In the genomic region with DNA sequence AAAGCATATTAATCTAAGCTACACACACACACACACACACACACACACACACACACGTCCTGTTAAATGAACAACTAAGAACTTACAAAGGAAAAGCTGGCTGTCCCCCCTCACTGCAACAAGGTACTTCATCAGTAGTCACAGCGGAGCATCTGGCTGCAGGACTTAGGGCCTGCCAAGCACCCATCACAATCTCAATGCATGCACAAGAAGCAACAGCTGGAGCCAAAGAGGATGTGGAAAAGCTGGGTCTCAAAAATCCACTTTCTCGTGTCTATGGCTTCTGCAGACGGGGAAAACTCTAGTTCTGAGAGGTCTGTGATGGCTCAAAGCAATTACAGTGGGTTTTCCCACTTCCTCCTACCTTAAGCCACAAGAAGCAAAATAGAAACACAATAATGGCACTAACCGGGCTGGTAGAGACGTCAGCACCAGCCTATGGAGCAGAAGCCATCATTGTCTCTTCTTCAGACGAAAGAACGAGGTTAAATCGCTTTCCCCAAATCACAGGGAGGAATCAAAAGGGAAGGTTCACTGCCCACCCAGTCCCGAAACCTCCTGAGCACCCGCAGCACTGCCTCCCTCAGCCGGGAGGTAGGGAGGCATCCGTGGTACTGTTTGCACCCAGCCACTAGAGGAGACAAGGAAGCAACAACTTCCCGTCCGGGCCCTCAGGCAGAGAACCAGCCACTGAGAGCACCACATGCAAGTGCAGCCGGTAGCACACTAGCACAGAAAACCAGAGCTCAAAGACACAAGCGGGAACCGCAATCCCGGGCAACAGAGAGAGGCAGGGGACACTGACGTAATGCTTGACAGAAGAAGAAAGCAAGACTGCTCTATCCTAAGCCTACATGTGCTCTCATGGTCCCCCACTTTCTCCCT, we compare ENCODE assay signal across 10 mouse cellular contexts. TPM values are rescaled to one million over a fixed set of nuclear protein-coding genes. Genes with fewer than 3 reads are reported as not detected.
DNase-seq lines count a peak whose midpoint lies in the region; ATAC-seq and TF ChIP-seq lines count a peak whose summit lies in the region.
"Had no signal": no experiment of that assay in that cellular context is flagged by ENCODE, and none has a peak within 500 bp of the region (broad histone marks: within the 10 kb centered on the region; RNA-seq: fewer than 3 reads in every experiment).

No protein-coding gene starts in this region.

- H3K4me3 ChIP-seq in liver, adult 2 months (ENCODE audit: insufficient read depth, low read depth, low read length): no peak overlapping the region
- no peak overlapping the region for H3K4me3 ChIP-seq in liver, embryonic 11.5 days (ENCODE audit: low read depth, low read length)
- H3K4me3 ChIP-seq in ES-E14 (ENCODE audit: insufficient read depth in 1 of 2, low read depth in 1 of 2, low read length in 2 of 2, poor library complexity in 1 of 2, severe bottlenecking in 1 of 2): no peak overlapping the region
- no peak overlapping the region for H3K4me3 ChIP-seq in stomach, embryonic 16.5 days (replicated peaks; ENCODE audit: low read length)

- H3K4me1 ChIP-seq in liver, adult 2 months (ENCODE audit: control insufficient read depth, insufficient read depth, low read length): peaks cover 8% of the 10 kb centered on the region
- H3K4me1 ChIP-seq in liver, embryonic 11.5 days (replicated peaks; ENCODE audit: control insufficient read depth, insufficient read depth, low read length): peaks cover 15% of the 10 kb centered on the region; the same call in 1 of the 2 replicates
- peaks cover 2 to 14% of the 10 kb centered on the region in 2 experiments; a peak in 3 of 4 replicates for H3K4me1 ChIP-seq in ES-E14 (ENCODE audit: control insufficient read depth in 2 of 2, insufficient read depth in 2 of 2, low read length in 2 of 2, poor library complexity in 1 of 2)
- peaks cover 14% of the 10 kb centered on the region for H3K4me1 ChIP-seq in stomach, embryonic 16.5 days (ENCODE audit: control insufficient read depth, insufficient read depth, low read length)

- peak; percentile 8 for DNase-seq in liver, adult 2 months (ENCODE audit: extremely low read depth, low read depth, low spot score)
- no peak for DNase-seq in liver, embryonic 11.5 days (ENCODE audit: low spot score)
- DNase-seq in ES-E14 (ENCODE audit: low read depth, low spot score): no peak
- DNase-seq in induced T-regulatory cell, adult 2 months (ENCODE audit: low read depth): peak; percentile 74
- no peak for DNase-seq in adrenal gland, adult 2 months
- no peak for DNase-seq in left cerebral cortex, adult 8-10 months (ENCODE audit: low spot score in 2 of 2)
- no peak for DNase-seq in frontal cortex, postnatal 25 days (ENCODE audit: low spot score in 2 of 2)
- DNase-seq: kidney, postnatal 4 days; right cerebral cortex, postnatal 4 days had no signal

- H3K79me2 ChIP-seq in liver, adult 2 months (ENCODE audit: control insufficient read depth, insufficient read depth, low read length): peaks cover 21% of the 10 kb centered on the region; the same call in 1 of the 2 replicates

- no peaks in the 10 kb centered on the region for H3K9me3 ChIP-seq in liver, embryonic 11.5 days (ENCODE audit: control insufficient read depth, low read length)
- no peaks in the 10 kb centered on the region for H3K9me3 ChIP-seq in ES-E14 (ENCODE audit: control insufficient read depth, insufficient read depth, low read depth, low read length)
- no peaks in the 10 kb centered on the region for H3K9me3 ChIP-seq in stomach, embryonic 16.5 days (replicated peaks; ENCODE audit: control insufficient read depth, low read length)

- no peaks in the 10 kb centered on the region for H3K27me3 ChIP-seq in liver, adult 2 months (ENCODE audit: control insufficient read depth, insufficient read depth, low read length)
- H3K27me3 ChIP-seq in liver, embryonic 11.5 days (replicated peaks; ENCODE audit: control insufficient read depth, insufficient read depth, low read length): no peaks in the 10 kb centered on the region
- no peaks in the 10 kb centered on the region for H3K27me3 ChIP-seq in stomach, embryonic 16.5 days (ENCODE audit: control insufficient read depth, insufficient read depth, low read length)

- no peaks in the 10 kb centered on the region for H3K36me3 ChIP-seq in liver, adult 2 months (ENCODE audit: control insufficient read depth, insufficient read depth, low read length)
- no peaks in the 10 kb centered on the region for H3K36me3 ChIP-seq in liver, embryonic 11.5 days (ENCODE audit: control insufficient read depth, insufficient read depth, low read length)
- no peaks in the 10 kb centered on the region for H3K36me3 ChIP-seq in ES-E14 (ENCODE audit: control insufficient read depth, insufficient read depth, low read length, poor library complexity, severe bottlenecking)
- no peaks in the 10 kb centered on the region for H3K36me3 ChIP-seq in stomach, embryonic 16.5 days (ENCODE audit: control insufficient read depth, insufficient read depth, low read length)

- no peak for ATAC-seq in liver, embryonic 11.5 days (replicated peaks; ENCODE audit: low FRiP score)
- ATAC-seq in stomach, embryonic 16.5 days (ENCODE audit: insufficient read depth, low FRiP score): no peak

- H3K9ac ChIP-seq in liver, adult 2 months (ENCODE audit: low read depth, low read length): no peak overlapping the region
- H3K9ac ChIP-seq in liver, embryonic 11.5 days (ENCODE audit: low read depth, low read length): no peak overlapping the region
- peak overlapping the region; percentile 23; the same call in 1 of the 2 replicates for H3K9ac ChIP-seq in ES-E14 (ENCODE audit: insufficient read depth, low read depth, low read length, poor library complexity, severe bottlenecking)
- no peak overlapping the region for H3K9ac ChIP-seq in stomach, embryonic 16.5 days (ENCODE audit: low read length)

- no peak overlapping the region for H3K4me2 ChIP-seq in liver, embryonic 11.5 days
- H3K4me2 ChIP-seq in stomach, embryonic 16.5 days (ENCODE audit: low read depth, low read length): no peak overlapping the region

- in situ Hi-C loops in ES-E14 (cut with MboI; ENCODE audit: low sequenced_read_pairs in 2 of 2, unreplicated experiment in 2 of 2): no loop called here

- H3K27ac ChIP-seq in liver, adult 2 months (replicated peaks; ENCODE audit: insufficient read depth, low read depth, low read length): no peak overlapping the region
- no peak overlapping the region for H3K27ac ChIP-seq in liver, embryonic 11.5 days (ENCODE audit: low read depth, low read length)
- H3K27ac ChIP-seq in ES-E14 (ENCODE audit: insufficient read depth, low read depth, low read length, poor library complexity, severe bottlenecking): no peak overlapping the region
- peak overlapping the region; percentile 19; the same call in 1 of the 2 replicates for H3K27ac ChIP-seq in stomach, embryonic 16.5 days (ENCODE audit: low read length)

- no peak for TF ChIP-seq POLR2A in liver, adult 2 months (IDR thresholded peaks at IDR 0.05; ENCODE audit: extremely low read depth, insufficient read depth, low read length)

- 77% methylated on average over 20 of the region's 20 CpGs for WGBS in liver, adult 2 months
- 60% methylated on average over 20 of the region's 20 CpGs for WGBS in liver, embryonic 11.5 days
- WGBS in stomach, embryonic 16.5 days: 69% methylated on average over 20 of the region's 20 CpGs

- TF ChIP-seq CTCF in liver, adult 2 months (IDR thresholded peaks at IDR 0.05; ENCODE audit: low read depth, low read length): no peak

TF ChIP-seq in ES-E14, 5 proteins besides CTCF, POLR2A, EP300 and RAD21:
- TF ChIP-seq CHD2 (IDR thresholded peaks at IDR 0.05; ENCODE audit: low read depth, low read length): no peak
- TF ChIP-seq HCFC1 (IDR thresholded peaks at IDR 0.05; ENCODE audit: borderline replicate concordance, insufficient read depth, low read length): no peak
- TF ChIP-seq ZNF384 (IDR thresholded peaks at IDR 0.05; ENCODE audit: low read depth, low read length): no peak

RNA-seq across cellular contexts. Expression of a gene that starts 11.1 kb away (rescaled TPM):
- 19.2 and 26.5 TPM in 2 replicates for total RNA-seq in liver, adult 2 months (2014; rRNA removed)
- polyA plus RNA-seq in liver, adult 2 months (2012; rRNA removed): 9.3 and 10.7 TPM in 2 replicates
- polyA plus RNA-seq in liver, embryonic 11.5 days (2014; fragmentation: Nextera tagmentation; extraction: Ambion mirVana): 28.4 and 29.3 TPM in 2 replicates
- 31.7 and 34.7 TPM in 2 replicates for total RNA-seq in ES-E14 (2012; rRNA removed)
- polyA plus RNA-seq in stomach, embryonic 16.5 days (2015; fragmentation: Nextera tagmentation; extraction: Ambion mirVana): 28.2 and 35.6 TPM in 2 replicates
- total RNA-seq in adrenal gland, adult 2 months (2021): 10 to 100 TPM; 24.6 to 30.7 TPM
- 51.3 and 52.1 TPM in 2 replicates for polyA plus RNA-seq in adrenal gland, adult 2 months (2012; rRNA removed)
- total RNA-seq in left cerebral cortex, adult 8-10 months (2022): 10 to 100 TPM; 45.7 to 57.2 (median 49.1) TPM

Comparison
In these comparisons a context has a peak if more than half of its experiments do, and no peak if none do; other contexts are left out.
1. DNase-seq: peak in liver, adult 2 months (single experiment) and induced T-regulatory cell, adult 2 months (single experiment); none in liver, embryonic 11.5 days (single experiment), ES-E14 (single experiment), adrenal gland, adult 2 months (single experiment), left cerebral cortex, adult 8-10 months (0 of 2) and frontal cortex, postnatal 25 days (0 of 2).